Mouse (Mus musculus) lung, embryonic 15.5 days (tissue): Measurements from ENCODE around the gene Map7. TPM values are rescaled to one million over a fixed set of nuclear protein-coding genes. Genes with fewer than 3 reads are reported as not detected.
A peak's percentile ranks its signal among the peaks of the same experiment; 100 is the strongest.

Experiments
- ATAC-seq: fragments of 200-750 bp; cut with Nextera tagmentation; 2 replicates; pipeline ENCODE4 v1.8.0; 2017; ENCODE audit warnings: moderate number of reproducible peaks, borderline replicate concordance; ENCODE audit not compliant: low FRiP score, low TSS enrichment; ENCODE audit errors: extremely low read depth
- H3K27ac ChIP-seq: fragments of 300-500 bp; sonication (generic); 2 replicates; pipeline ENCODE4 v1.5.1; 2015; ENCODE audit warnings: moderate library complexity, mild to moderate bottlenecking, inconsistent platforms
- H3K27me3 ChIP-seq: fragments of 300-500 bp; sonication (generic); 2 replicates; pipeline ENCODE4 v1.6.1; 2015; ENCODE audit warnings: inconsistent platforms
- H3K36me3 ChIP-seq: fragments of 300-500 bp; sonication (generic); 2 replicates; pipeline ENCODE4 v1.6.1; 2015; ENCODE audit warnings: inconsistent platforms
- H3K4me1 ChIP-seq: fragments of 300-500 bp; sonication (generic); 2 replicates; pipeline ENCODE4 v1.6.1; 2015; ENCODE audit warnings: inconsistent platforms
- H3K4me2 ChIP-seq: fragments of 300-500 bp; sonication (generic); 2 replicates; pipeline ENCODE4 v1.6.1; 2015; ENCODE audit warnings: inconsistent platforms, mild to moderate bottlenecking, moderate library complexity
- H3K4me3 ChIP-seq: fragments of 300-500 bp; sonication (generic); 2 replicates; pipeline ENCODE4 v1.5.1; 2015; ENCODE audit warnings: mild to moderate bottlenecking, inconsistent platforms
- H3K9ac ChIP-seq: fragments of 300-500 bp; sonication (generic); 2 replicates; pipeline ENCODE4 v1.6.1; 2015; ENCODE audit warnings: inconsistent platforms
- H3K9me3 ChIP-seq: fragments of 300-500 bp; sonication (generic); 2 replicates; pipeline ENCODE4 v1.6.1; 2016; ENCODE audit warnings: inconsistent platforms
- WGBS: fragments of 180-500 bp; shearing (Covaris S2); methylation state at CpG from one replicate; pipeline ENCODE4 v1.1.7; 2015; 5-methylcytosine and 5-hydroxymethylcytosine counted together
- polyA plus RNA-seq: library from polyadenylated mRNA; unstranded; fragments of >200 nt; fragmentation: Nextera tagmentation; extraction: Ambion mirVana; gene quantifications from 2 replicates; pipeline ENCODE4 v1.2.1, GENCODE M21; 2015

Gene Map7
- polyA plus RNA-seq, 1 experiment from 2014 or later, result 13.0 TPM

- Histone ChIP-seq H3K9me3 (no peaks in the 10 kb centered on the region), H3K4me1 (peaks cover 14% of the 10 kb centered on the region), H3K4me3 (no peak overlapping the region), H3K36me3 (no peaks in the 10 kb centered on the region), H3K27ac (no peak overlapping the region), H3K27me3 (no peaks in the 10 kb centered on the region), H3K4me2 (no peak overlapping the region), H3K9ac (no peak overlapping the region)
- ATAC-seq, result no peak
- WGBS, result 87% methylated on average over 4 of the region's 4 CpGs
These were observed 25.5 kb downstream of the Map7 start for GRCm38 (mm10) chr10:20173733-20174132.

- H3K4me2 ChIP-seq, result no peak overlapping the region
These were observed 27.8 kb downstream of the Map7 start for GRCm38 (mm10) chr10:20176054-20176453.

GRCm38 (mm10) chr10:20178807-20179605 lies 30.7 kb downstream of the Map7 start:
- Histone ChIP-seq H3K4me1 (peaks cover 16% of the 10 kb centered on the region; the same call in 1 of the 2 replicates), H3K4me3 (no peak overlapping the region), H3K9ac (no peak overlapping the region), H3K36me3 (no peaks in the 10 kb centered on the region), H3K4me2 (no peak overlapping the region), H3K9me3 (no peaks in the 10 kb centered on the region), H3K27me3 (no peaks in the 10 kb centered on the region), H3K27ac (no peak overlapping the region)
- peak; percentile 48; the same call in 1 of the 2 replicates for ATAC-seq
- 30% methylated on average over 12 of the region's 12 CpGs for WGBS

More at GRCm38 (mm10) chr10:20176054-20176453, 27.8 kb downstream of the Map7 start:
- Histone ChIP-seq H3K4me1 (peaks cover 11% of the 10 kb centered on the region; the same call in 1 of the 2 replicates), H3K4me3 (no peak overlapping the region), H3K9ac (no peak overlapping the region), H3K9me3 (no peaks in the 10 kb centered on the region), H3K27me3 (no peaks in the 10 kb centered on the region), H3K27ac (no peak overlapping the region), H3K36me3 (no peaks in the 10 kb centered on the region)
- WGBS, result 64% methylated on average over 7 of the region's 7 CpGs
- no peak for ATAC-seq

GRCm38 (mm10) chr10:20181198-20181597 lies 32.9 kb downstream of the Map7 start:
- Histone ChIP-seq H3K4me2 (no peak overlapping the region), H3K27ac (no peak overlapping the region), H3K9me3 (no peaks in the 10 kb centered on the region), H3K4me1 (peaks cover 16% of the 10 kb centered on the region; the same call in 1 of the 2 replicates), H3K4me3 (no peak overlapping the region), H3K27me3 (no peaks in the 10 kb centered on the region), H3K9ac (no peak overlapping the region), H3K36me3 (no peaks in the 10 kb centered on the region)
- no peak for ATAC-seq
- WGBS, result 24% methylated on average over 10 of the region's 10 CpGs

DNA sequence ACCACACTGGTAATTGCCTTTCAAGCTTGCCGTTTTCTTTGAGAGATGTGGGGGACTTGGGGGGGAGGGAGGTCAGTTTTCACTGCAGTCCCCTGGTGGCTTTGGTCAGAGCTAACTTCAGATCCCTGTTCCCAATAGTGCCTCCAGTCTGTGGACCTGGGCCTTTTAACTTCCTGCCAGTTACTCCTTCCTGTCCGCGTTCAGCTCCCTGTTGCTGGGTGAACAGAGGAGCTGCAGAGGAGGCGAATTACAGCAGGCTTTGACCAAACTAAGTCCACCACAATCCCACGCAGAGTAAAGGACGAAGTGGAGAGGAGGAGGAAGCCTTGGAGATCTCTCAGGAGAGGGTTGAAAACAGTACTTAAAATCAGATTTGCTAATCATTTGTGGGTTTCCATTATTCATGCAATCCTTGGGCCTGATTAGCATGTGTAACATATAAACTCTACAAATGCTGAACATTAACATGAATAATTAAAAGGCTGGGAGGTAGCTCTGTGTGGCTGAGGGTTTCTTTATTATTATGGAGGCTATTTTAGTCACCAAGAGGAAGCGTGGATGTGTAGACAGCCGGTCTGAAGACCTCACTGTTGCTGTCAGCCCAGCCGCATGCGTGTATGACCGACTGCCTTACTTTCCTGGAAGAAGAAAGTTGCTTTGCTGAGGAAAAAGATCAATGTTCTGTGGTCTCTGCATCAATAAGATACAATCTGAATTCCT lies 33.6 kb downstream of the Map7 start:
- H3K27me3 ChIP-seq, result no peaks in the 10 kb centered on the region
- 48% methylated on average over 11 of the region's 11 CpGs for WGBS
- no peak overlapping the region for H3K27ac ChIP-seq
- H3K9ac ChIP-seq, result no peak overlapping the region
- no peaks in the 10 kb centered on the region for H3K9me3 ChIP-seq
- no peak for ATAC-seq
- no peaks in the 10 kb centered on the region for H3K36me3 ChIP-seq
- peaks cover 16% of the 10 kb centered on the region; the same call in 1 of the 2 replicates for H3K4me1 ChIP-seq
- no peak overlapping the region for H3K4me3 ChIP-seq
- H3K4me2 ChIP-seq, result no peak overlapping the region

GRCm38 (mm10) chr10:20184326-20184725 lies 36.1 kb downstream of the Map7 start:
- Histone ChIP-seq H3K36me3 (no peaks in the 10 kb centered on the region), H3K9me3 (no peaks in the 10 kb centered on the region), H3K9ac (no peak overlapping the region), H3K27ac (no peak overlapping the region), H3K4me2 (no peak overlapping the region), H3K27me3 (no peaks in the 10 kb centered on the region), H3K4me3 (no peak overlapping the region), H3K4me1 (peaks cover 10% of the 10 kb centered on the region; the same call in 1 of the 2 replicates)
- 48% methylated on average over 4 of the region's 4 CpGs for WGBS
- ATAC-seq, result no peak

- H3K4me2 ChIP-seq, result no peak overlapping the region
- no peaks in the 10 kb centered on the region for H3K36me3 ChIP-seq
- no peak overlapping the region for H3K4me3 ChIP-seq
- no peaks in the 10 kb centered on the region for H3K9me3 ChIP-seq
- H3K9ac ChIP-seq, result no peak overlapping the region
- no peaks in the 10 kb centered on the region for H3K27me3 ChIP-seq
- H3K27ac ChIP-seq, result no peak overlapping the region
- no peak for ATAC-seq
- WGBS, result 85% methylated on average over 4 of the region's 4 CpGs
- H3K4me1 ChIP-seq, result peaks cover 9% of the 10 kb centered on the region; the same call in 1 of the 2 replicates
These were observed 37.0 kb downstream of the Map7 start for GRCm38 (mm10) chr10:20185264-20185663.

GRCm38 (mm10) chr10:20185806-20186205 lies 37.5 kb downstream of the Map7 start:
- no peak overlapping the region for H3K4me2 ChIP-seq
- no peak overlapping the region for H3K27ac ChIP-seq
- no peaks in the 10 kb centered on the region for H3K36me3 ChIP-seq
- ATAC-seq, result no peak
- no peak overlapping the region for H3K9ac ChIP-seq
- no peak overlapping the region for H3K4me3 ChIP-seq
- no peaks in the 10 kb centered on the region for H3K27me3 ChIP-seq
- 95% methylated on average over 2 of the region's 2 CpGs for WGBS
- H3K9me3 ChIP-seq, result no peaks in the 10 kb centered on the region
- peaks cover 9% of the 10 kb centered on the region; the same call in 1 of the 2 replicates for H3K4me1 ChIP-seq

DNA sequence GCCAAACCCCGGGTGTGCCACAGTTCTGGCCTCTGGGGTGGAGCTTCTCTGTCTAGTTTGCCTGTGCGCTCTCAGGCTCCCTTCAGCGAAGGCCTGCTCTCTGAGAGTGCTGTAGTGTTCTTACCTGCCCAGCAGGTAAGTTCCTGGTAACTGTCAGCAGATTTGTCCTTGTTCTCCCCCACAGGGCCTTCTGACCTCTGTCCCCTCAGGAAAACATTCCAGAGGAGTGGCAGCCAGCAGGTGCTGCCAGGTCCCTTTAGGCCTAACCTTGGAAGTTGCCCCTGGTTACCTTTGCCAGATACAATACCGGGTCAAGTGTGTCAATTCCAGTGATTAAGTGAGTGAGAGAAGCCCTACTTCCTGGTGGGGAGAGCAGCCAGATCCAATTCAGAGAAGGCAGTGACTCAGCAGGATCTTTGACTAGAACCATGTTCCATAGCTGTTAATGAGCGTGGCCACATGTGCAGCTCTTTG lies 38.6 kb downstream of the Map7 start:
- no peak for ATAC-seq
- 51% methylated on average over 5 of the region's 5 CpGs for WGBS
- no peaks in the 10 kb centered on the region for H3K27me3 ChIP-seq

DNA sequence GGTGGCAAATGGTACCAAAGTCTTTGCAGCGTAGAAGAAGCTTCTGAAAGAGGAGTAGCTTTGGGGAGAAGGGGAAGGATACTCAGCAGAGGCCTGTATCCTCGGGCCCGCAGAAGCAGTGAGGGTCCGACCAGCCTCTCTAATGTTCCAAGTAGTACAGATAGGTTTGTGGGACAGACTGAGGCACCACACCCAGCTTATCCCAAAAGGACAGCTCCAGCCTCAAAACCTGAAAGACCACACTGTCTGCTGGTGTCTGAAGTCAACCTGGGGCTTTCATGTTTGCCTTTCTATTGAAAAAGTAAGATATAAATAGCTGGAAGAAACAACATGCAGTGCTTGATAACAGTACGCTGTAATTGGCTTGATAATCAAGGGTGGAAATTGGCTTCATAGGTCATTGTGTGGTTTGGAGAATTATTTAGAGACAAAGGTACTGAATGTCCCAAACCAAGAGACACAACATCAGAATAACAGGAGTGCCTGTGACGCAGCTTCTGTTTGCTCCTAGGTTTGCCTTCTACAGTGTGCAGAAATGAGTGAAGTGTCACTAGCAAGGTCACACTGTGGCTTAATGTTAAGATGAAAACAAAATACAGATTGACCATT lies 42.0 kb downstream of the Map7 start:
- no peak for ATAC-seq
- no peaks in the 10 kb centered on the region for H3K27me3 ChIP-seq
- H3K36me3 ChIP-seq, result no peaks in the 10 kb centered on the region
- H3K4me1 ChIP-seq, result no peaks in the 10 kb centered on the region
- no peaks in the 10 kb centered on the region for H3K9me3 ChIP-seq
- no peak overlapping the region for H3K9ac ChIP-seq
- no peak overlapping the region for H3K4me2 ChIP-seq
- H3K4me3 ChIP-seq, result no peak overlapping the region
- H3K27ac ChIP-seq, result no peak overlapping the region
- 85% methylated on average over 6 of the region's 6 CpGs for WGBS

More for the DNA sequence above, 38.6 kb downstream of the Map7 start:
- H3K27ac ChIP-seq, result no peak overlapping the region
- H3K4me3 ChIP-seq, result no peak overlapping the region
- no peaks in the 10 kb centered on the region for H3K9me3 ChIP-seq
- H3K4me2 ChIP-seq, result no peak overlapping the region
- H3K36me3 ChIP-seq, result no peaks in the 10 kb centered on the region
- peaks cover under 1% of the 10 kb centered on the region; the same call in 1 of the 2 replicates for H3K4me1 ChIP-seq
- no peak overlapping the region for H3K9ac ChIP-seq

DNA sequence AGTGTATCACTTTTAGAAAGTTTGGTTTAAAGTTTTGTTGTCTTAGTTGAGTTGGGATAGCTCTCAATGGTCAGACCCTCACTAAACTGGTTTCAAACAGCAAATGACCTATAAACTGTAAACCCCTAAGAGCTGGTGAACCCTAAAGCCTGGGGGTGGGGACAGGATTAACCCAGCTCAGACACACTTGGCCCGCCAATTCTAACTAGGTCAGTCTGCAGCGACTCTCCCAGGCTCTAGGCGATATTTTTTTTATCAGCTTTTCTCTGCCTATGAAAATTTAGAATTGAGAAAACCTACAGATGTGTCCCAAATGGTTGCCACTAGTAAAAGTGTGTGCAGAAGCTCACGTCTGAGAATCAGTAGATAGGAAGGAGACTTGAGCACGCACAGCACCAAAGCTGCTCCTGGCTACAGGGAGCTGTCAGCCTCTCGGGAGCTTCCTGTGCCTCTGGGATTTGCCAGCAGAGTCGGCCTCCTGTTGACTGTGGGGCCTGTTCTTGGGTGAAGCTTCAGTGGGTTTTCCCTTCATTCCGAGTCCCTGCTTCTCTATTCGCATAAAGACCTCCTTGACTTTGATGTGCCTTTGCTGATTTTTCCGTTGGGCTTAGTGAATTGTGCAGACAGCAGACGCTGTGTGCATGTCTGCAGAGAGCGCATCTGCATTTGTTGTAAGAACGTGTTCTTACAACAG lies 46.7 kb downstream of the Map7 start:
- Histone ChIP-seq H3K4me1 (0 out of 2 replicates have a peak, but pooled peaks cover 4% of the 10 kb centered on the region), H3K4me3 (no peak overlapping the region), H3K9ac (no peak overlapping the region), H3K27ac (no peak overlapping the region), H3K4me2 (no peak overlapping the region), H3K27me3 (no peaks in the 10 kb centered on the region), H3K9me3 (no peaks in the 10 kb centered on the region), H3K36me3 (no peaks in the 10 kb centered on the region)
- no peak for ATAC-seq
- 49% methylated on average over 13 of the region's 13 CpGs for WGBS
